Comparison of ENCODE assay signal across 8 mouse cellular contexts in the genomic region with DNA sequence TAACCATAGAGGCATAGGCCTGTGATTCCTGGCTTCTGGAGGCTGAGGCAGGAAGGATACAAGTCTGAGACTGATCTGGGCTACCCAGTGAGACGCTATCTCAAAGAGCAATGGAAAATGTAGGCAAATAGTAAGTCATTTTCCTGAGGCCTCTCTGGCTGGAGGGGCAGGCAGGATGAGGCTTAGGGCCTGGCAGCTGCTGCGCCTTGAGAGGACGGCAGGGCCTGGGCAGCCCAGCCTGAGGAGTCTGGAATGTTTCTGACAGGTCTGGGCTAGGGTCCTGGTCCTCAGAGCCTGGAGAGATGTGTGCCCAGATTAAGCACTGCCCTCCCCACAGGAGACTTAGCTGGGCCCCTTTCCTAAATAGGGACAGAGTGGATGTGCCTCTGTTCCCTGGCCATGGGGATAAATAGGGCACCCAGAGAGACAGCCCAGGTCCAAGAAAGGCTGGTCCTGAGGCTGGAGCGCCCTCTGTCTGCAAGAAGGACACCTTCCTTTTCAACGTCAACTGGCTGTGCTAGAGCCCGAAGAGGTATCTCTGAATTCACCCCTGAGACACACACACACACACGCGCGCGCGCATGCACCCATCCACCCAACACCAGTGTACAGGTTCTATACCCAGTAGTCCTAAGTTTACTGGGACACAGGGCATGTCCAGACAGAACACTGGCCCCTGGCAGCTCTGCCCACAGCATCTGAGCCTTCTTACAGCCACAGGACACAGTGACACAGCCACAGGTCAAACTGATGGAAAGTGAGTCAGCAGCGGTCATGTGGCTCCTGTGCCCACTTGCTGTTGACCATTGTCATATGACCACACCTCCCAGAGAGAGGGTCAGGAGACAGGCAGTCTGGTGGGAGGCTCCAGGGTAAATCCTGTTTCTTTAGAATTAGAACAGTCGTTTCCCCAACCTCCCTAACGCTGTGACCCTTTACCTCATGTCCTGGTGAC. TPM values are rescaled to one million over a fixed set of nuclear protein-coding genes. Genes with fewer than 3 reads are reported as not detected.
DNase-seq lines count a peak whose midpoint lies in the region; ATAC-seq lines count a peak whose summit lies in the region.

No protein-coding gene starts in this region.

- WGBS in hindbrain, embryonic 10.5 days: 63% methylated on average over 14 of the region's 14 CpGs
- 60% methylated on average over 14 of the region's 14 CpGs for WGBS in hindbrain, embryonic 12.5 days
- 66% methylated on average over 14 of the region's 14 CpGs for WGBS in intestine, embryonic 16.5 days

- H3K9me3 ChIP-seq in hindbrain, embryonic 10.5 days: no peaks in the 10 kb centered on the region
- no peaks in the 10 kb centered on the region for H3K9me3 ChIP-seq in hindbrain, embryonic 12.5 days (replicated peaks)
- H3K9me3 ChIP-seq in intestine, embryonic 16.5 days (ENCODE audit: control insufficient read depth, low read length): no peaks in the 10 kb centered on the region

- no peak overlapping the region for H3K27ac ChIP-seq in hindbrain, embryonic 10.5 days
- H3K27ac ChIP-seq in hindbrain, embryonic 12.5 days: no peak overlapping the region
- H3K27ac ChIP-seq in intestine, embryonic 16.5 days (ENCODE audit: low read length): no peak overlapping the region

- no peak for ATAC-seq in hindbrain, embryonic 12.5 days (ENCODE audit: low FRiP score)
- peak; percentile 26; the same call in 1 of the 2 replicates for ATAC-seq in intestine, embryonic 16.5 days

- H3K4me1 ChIP-seq in hindbrain, embryonic 10.5 days (replicated peaks): peaks cover 16% of the 10 kb centered on the region
- H3K4me1 ChIP-seq in hindbrain, embryonic 12.5 days: no peaks in the 10 kb centered on the region
- H3K4me1 ChIP-seq in intestine, embryonic 16.5 days (ENCODE audit: control insufficient read depth, insufficient read depth, low read length): no peaks in the 10 kb centered on the region

- peak; percentile 31 for DNase-seq in hindbrain, embryonic 10.5 days (ENCODE audit: low spot score)
- peak; percentile 83 for DNase-seq in 416B (ENCODE audit: low read depth)
- DNase-seq in adrenal gland, adult 18-20 months (ENCODE audit: low spot score in 2 of 2): peak; percentile 40 to 47
- peak; percentile 64 for DNase-seq in embryo, embryonic 10.5 days (ENCODE audit: low spot score)
- peak; percentile 31 for DNase-seq in lung, postnatal 25 days (ENCODE audit: low spot score)
- DNase-seq in urinary bladder, postnatal 36 days (ENCODE audit: low spot score in 2 of 2): peak; percentile 30 to 49

- H3K4me3 ChIP-seq in hindbrain, embryonic 10.5 days: no peak overlapping the region
- no peak overlapping the region for H3K4me3 ChIP-seq in hindbrain, embryonic 12.5 days
- H3K4me3 ChIP-seq in intestine, embryonic 16.5 days (ENCODE audit: low read length): no peak overlapping the region

- no peaks in the 10 kb centered on the region for H3K27me3 ChIP-seq in hindbrain, embryonic 10.5 days (ENCODE audit: insufficient read depth, poor library complexity, severe bottlenecking)
- no peaks in the 10 kb centered on the region for H3K27me3 ChIP-seq in hindbrain, embryonic 12.5 days
- no peaks in the 10 kb centered on the region for H3K27me3 ChIP-seq in intestine, embryonic 16.5 days (replicated peaks; ENCODE audit: control insufficient read depth, insufficient read depth, low read length)

- H3K4me2 ChIP-seq in hindbrain, embryonic 12.5 days (replicated peaks): no peak overlapping the region
- H3K4me2 ChIP-seq in intestine, embryonic 16.5 days (ENCODE audit: low read depth, low read length): no peak overlapping the region

- H3K9ac ChIP-seq in hindbrain, embryonic 12.5 days: no peak overlapping the region
- no peak overlapping the region for H3K9ac ChIP-seq in intestine, embryonic 16.5 days (ENCODE audit: low read depth, low read length)

- no peaks in the 10 kb centered on the region for H3K36me3 ChIP-seq in hindbrain, embryonic 10.5 days
- H3K36me3 ChIP-seq in hindbrain, embryonic 12.5 days: no peaks in the 10 kb centered on the region
- H3K36me3 ChIP-seq in intestine, embryonic 16.5 days (ENCODE audit: control insufficient read depth, insufficient read depth, low read length): no peaks in the 10 kb centered on the region

RNA-seq across cellular contexts. Expression of gene Myom3, which starts 9.3 kb away (rescaled TPM):
- not detected in 2 replicates for polyA plus RNA-seq in hindbrain, embryonic 10.5 days (2016; fragmentation: Nextera tagmentation; extraction: Ambion mirVana)
- 0.35 and 1.5 TPM in 2 replicates for polyA plus RNA-seq in hindbrain, embryonic 12.5 days (2016; fragmentation: Nextera tagmentation; extraction: Ambion mirVana)
- total RNA-seq in adrenal gland, adult 18-20 months (2021): 1 to 10 TPM in 1 of 2 experiments, under 1 TPM in 1; 0.20 to 1.1 TPM
- polyA plus RNA-seq in intestine, embryonic 16.5 days (2015; fragmentation: Nextera tagmentation; extraction: Ambion mirVana): 0.88 and 1.1 TPM in 2 replicates

RNA-seq across cellular contexts. Expression of gene Il22ra1, which starts 40.9 kb away (rescaled TPM):
- not detected in 2 replicates for polyA plus RNA-seq in hindbrain, embryonic 10.5 days (2016; fragmentation: Nextera tagmentation; extraction: Ambion mirVana)
- polyA plus RNA-seq in hindbrain, embryonic 12.5 days (2016; fragmentation: Nextera tagmentation; extraction: Ambion mirVana): not detected in 2 replicates
- under 1 TPM; 0.10 to 0.36 TPM for total RNA-seq in adrenal gland, adult 18-20 months (2021)
- polyA plus RNA-seq in intestine, embryonic 16.5 days (2015; fragmentation: Nextera tagmentation; extraction: Ambion mirVana): 6.6 and 7.9 TPM in 2 replicates

Comparison
In these comparisons a context has a peak if more than half of its experiments do, and no peak if none do; other contexts are left out.
1. DNase-seq: peak in every context shown above with its lines; median percentile 83 in 416B; 64 in embryo, embryonic 10.5 days; 44 in adrenal gland, adult 18-20 months; 40 in urinary bladder, postnatal 36 days; 31 in hindbrain, embryonic 10.5 days; 31 in lung, postnatal 25 days.